Mouse (Mus musculus) thymus, postnatal 25 days (tissue): ENCODE measurements at regions not wholly inside any gene's neighbourhood (a gene's known extent, or its start where the extent isn't known, plus 50 kb on each side); places are given as distances from the start of the nearest gene placed in this dataset.
"Not testable (repeated sequence)": the region's sequence is repeated elsewhere in the genome, so short reads cannot be mapped to it uniquely, and the experiment has no call there.

Experiments used
- DNase-seq: peaks from one replicate; pipeline ENCODE4 v3.0.0; 2022

DNA sequence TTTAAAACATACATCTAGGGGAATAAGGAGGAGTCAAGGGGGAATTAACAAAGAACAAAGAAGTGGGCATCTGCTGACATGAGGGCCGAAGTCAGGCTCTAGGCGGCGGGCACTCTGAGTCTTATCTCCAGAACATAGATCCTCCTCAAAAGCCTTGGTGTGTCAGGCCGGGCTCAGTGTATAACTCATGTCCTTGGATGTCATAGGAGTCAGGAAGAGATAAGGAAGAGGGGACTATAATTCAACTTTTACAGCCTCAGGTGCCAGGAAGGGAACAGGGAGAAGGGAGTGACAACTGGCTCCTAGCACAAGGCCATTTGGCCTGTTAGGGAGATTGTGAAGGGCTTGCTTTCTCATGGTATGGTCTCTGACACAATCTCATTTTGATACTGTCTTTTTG, 185.9 kb upstream of the Ube2e2 start:
- DNase-seq: not testable (repeated sequence)

- DNase-seq: peak; percentile 58
Measured at GRCm38 (mm10) chr14:19041984-19042760, 148.1 kb upstream of the Ube2e2 start.

DNA sequence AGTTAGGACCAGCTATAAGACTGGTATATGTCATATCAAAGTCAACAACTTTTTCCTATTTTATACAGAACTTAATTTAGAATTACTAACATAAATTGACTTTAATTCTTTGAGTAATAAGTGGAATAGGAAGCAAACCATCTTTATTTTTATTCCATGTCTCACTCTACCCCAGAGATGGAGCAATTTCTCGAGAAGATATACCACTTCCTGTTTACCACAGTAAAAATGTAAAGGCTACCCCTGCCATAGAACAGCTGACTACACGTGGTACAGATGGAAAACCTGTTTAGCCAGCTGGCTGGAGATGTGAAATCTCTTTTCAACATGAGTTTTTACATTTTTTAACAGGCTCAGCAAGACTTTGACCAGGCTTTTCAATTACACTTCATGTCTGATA, 126.0 kb upstream of the Ube2e2 start:
- no peak for DNase-seq

DNA sequence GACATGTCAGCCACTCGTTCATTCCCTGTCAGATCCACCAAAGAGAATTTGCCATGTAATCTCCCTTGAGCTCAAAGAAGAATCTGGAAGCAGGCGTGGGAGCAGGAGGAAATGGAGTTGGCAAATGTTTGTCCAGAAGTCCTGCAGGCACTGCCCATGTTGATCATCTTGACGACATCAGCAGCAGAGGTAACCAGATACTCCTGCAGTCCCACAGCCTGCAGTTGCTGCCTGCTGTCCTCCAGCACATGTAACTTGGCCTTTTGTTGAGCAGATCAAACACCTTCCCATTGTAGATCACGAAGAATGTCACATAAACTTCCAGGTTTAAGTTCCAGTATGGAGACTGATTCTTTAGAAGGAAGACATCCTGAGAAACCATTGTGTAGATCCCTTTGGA, 121.3 kb upstream of the Ube2e2 start:
- no peak for DNase-seq

DNA sequence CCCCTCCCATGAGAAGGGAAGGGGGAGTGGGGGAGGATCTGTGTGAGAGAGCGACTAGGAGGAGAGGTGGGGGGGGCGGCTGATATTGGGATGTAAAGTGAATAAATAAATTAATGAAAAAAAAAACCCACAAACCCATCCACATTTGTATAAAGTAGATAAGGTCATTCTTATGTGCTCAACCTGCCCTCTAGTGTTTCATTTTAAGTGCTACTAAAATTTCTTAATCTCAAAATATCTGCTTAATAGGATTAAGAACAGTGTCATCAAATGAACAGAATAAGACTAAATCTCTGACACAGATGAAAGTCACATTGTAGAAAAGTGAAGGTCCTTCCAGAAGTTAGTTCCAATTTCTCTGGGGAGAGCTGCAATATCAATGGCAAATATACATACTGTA, 119.5 kb upstream of the Ube2e2 start:
- not testable (repeated sequence) for DNase-seq

DNA sequence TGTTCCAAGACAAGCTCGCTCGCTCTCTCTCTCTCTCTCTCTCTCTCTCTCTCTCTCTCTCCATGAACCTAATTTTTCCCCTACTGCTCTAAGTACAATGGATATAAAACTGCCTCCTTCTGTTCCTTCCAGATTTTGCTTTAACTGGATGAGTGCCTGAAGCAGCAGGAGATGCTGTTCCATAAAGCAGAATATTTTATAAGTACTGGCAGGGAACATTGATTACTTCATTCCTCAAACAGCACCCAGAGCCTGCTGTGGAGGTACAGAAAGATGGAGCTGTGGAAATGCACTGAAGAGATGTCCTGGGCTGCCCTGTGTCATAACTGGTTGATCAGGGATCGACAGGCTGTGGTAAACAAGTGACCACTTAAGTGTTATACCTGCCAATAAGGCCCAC, 89.8 kb upstream of the Ube2e2 start:
- DNase-seq: no peak

DNA sequence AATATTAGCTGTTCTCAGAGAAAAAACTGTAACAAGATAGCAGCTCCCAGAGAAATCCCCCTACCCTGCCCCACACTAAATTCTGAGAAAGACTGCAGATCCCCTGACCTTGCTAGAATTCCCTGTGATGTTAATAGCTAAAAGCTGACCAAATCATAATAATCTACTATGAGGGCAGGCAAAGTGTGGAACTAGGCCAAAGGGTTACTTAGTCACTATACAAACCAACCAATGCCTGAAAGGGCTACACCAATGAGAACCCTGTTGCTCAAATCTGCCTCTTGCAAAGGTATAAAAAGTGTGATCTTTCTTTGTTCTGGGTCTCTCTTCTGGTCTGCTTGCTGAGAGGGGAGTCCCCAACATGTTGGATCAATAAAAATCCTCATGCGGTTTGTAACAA, 69.8 kb upstream of the Ube2e2 start:
- no peak for DNase-seq

GRCm38 (mm10) chr14:18963287-18963686, 69.2 kb upstream of the Ube2e2 start:
- DNase-seq: no peak
